Mouse (Mus musculus) kidney, adult 8-10 months (tissue): ENCODE data around the gene Gm9944.

Source experiments
- DNase-seq, 2 experiments: peaks; one replicate each; pipeline ENCODE4 v3.0.0; 2022

The Gm9944 gene

DNA sequence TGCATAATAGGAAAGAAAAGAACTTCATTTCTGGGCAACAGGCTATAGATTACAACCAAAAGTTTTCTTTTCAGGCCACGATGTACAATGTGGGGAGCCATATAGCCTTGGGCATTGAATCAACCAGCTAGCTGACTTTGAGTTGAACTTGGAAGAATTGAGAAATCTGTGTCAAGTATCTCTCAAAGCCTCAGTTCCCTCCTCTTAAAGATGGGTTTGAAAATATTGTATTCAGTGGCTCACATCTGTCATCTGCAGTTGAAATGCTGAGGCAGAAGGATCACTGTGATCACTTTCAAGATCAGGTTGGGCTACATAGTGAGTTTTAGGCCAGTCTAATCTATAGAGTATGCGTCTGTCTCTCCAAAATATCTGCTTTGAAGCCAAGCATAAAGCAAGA, at the start of gene Gm9944:
Gene Gm9944 (minus strand): TSS at position 101 of the 400 bp plus-strand sequence.
- DNase-seq, result no peak

GRCm38 (mm10) chr4:144493331-144493730, 40.2 kb upstream of the Gm9944 start:
- no peak for DNase-seq

DNA sequence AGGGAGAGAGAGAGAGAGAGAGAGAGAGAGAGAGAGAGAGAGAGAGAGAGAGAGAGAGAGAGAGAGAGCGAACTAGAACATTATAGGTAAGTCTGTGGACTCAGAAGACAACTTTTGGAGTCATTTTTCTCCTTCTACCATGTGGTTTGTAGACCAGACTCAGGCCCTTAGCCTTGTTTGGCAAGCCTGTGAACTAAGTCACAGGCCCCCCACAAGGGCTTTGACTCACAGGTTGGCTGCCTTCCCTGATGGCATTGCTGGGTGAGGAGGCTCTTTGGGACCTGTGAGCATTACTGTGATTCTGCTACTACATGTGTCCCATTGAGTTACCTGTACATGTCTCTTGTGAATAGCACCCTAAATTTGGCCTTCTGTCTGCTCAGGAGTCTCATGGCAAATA, 15.0 kb upstream of the Gm9944 start:
- DNase-seq, result no peak

- no peak for DNase-seq
Observed at GRCm38 (mm10) chr4:144465206-144465605, 12.1 kb upstream of the Gm9944 start.

DNA sequence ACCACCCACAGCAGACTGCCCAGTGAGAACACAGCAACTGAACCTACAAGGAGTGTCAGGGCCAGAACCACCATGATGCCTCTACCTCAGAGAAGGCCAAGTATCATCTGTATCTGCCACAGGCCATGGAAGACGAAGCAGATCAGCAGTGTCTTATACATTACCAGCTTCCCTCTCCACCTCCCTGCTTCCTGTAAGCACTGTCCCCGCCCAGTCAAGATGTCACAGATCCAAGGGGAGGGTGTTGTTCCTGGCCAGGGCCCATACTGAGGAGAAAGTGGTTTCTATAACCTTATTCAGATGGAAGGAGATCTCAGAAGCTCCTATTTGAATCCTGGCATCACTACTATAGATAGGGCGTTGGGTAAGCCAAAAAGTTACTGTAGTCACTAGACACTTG, 10.5 kb upstream of the Gm9944 start, which contains the start of gene Aadacl3:
Gene Aadacl3 (minus strand): TSS at position 101 of the 400 bp plus-strand sequence.
- no peak for DNase-seq

GRCm38 (mm10) chr4:144448546-144448945, 4.6 kb downstream of the Gm9944 start:
- no peak for DNase-seq

DNA sequence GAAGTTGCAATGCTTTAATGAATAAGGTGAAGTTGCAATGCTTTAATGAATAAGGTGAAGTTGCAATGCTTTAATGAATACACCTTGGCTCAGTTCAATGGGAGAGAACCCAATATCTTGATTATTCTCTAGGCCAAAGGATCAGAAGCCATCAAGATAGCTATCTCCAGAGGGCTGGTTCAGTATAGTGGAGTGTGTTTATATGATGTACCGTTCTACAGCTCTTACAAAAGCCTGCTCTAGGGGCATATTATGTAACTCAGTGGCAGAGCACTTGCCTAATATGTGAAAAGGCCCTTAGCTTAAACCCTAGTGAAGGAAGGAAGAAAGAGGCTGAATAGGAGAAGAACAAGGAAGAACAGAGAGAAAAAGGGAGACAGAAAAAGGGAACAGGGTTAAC, 11.5 kb downstream of the Gm9944 start:
- no peak for DNase-seq

- DNase-seq, result no peak
Observed at GRCm38 (mm10) chr4:144441095-144441494, 12.0 kb downstream of the Gm9944 start.

GRCm38 (mm10) chr4:144438672-144439071, 14.4 kb downstream of the Gm9944 start, which contains the start of gene 1700012P22Rik:
1700012P22Rik (minus strand) TSS chr4:144438772.
- no peak for DNase-seq

GRCm38 (mm10) chr4:144433216-144433615, 19.9 kb downstream of the Gm9944 start:
- no peak for DNase-seq

DNA sequence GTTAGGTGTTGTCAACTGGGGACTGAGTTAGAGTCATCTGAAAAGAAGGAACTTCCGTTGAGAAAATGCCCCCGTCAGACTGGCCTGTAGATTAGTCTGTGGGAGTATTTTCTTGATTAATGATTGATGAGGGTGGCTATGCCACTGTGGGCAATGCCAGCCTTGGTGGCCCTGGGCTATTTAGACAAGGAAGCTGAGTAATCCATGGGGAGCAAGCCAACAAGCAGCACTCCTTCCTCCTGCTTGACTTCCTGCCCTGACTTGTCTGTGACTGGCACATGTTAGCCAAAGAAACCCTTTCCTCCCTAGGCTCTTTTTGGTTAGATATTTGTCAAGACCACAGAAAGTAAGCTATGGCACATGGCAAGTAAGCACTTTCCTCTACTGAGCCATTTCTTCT, 22.4 kb downstream of the Gm9944 start:
- no peak for DNase-seq

DNA sequence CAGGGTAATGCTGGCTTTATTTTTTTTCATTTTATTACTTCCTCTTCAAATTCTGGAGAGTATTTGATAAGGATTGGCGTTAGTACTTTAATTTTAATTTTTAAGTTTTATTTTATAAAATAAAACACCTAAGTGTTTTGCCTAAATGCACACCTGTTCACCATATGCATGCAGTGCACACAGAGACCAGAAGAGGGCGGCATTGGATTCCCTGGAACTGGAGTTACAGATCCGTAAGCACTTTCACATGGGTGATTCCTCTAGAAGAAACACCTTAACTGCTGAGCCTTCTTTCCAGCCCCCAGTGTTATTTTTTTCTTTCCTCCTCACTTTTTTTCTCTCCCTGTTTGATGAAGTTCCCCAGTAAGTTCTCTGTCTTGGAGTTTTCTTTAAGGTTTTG, 24.2 kb downstream of the Gm9944 start:
- peak; percentile 8 to 65 for DNase-seq

DNA sequence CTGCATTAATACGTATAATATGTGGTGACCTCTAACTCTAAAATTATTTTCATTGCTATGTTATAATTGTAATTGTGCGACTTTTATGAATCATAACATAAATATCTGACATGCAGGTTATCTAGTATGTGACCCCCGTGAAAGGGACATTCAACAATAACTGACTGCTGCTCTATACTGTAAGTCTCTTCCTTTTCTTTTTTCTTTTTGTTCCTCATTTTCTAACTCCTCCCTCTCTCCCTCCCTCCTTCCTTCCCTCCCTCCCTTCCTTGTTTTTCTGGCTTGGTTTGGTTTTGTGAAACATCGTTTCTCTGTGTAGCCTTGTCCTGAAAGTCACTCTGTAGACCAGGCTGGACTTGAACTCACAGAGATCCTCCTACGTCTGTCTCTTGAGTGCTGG, 28.5 kb downstream of the Gm9944 start:
- DNase-seq, result no peak

- DNase-seq, result no peak
Observed at GRCm38 (mm10) chr4:144420644-144421043, 32.5 kb downstream of the Gm9944 start.

- no peak for DNase-seq
Observed at GRCm38 (mm10) chr4:144408290-144408689, 44.8 kb downstream of the Gm9944 start, which contains the start of gene Pramef12. Pramef12 (minus strand) TSS chr4:144408464.

DNA sequence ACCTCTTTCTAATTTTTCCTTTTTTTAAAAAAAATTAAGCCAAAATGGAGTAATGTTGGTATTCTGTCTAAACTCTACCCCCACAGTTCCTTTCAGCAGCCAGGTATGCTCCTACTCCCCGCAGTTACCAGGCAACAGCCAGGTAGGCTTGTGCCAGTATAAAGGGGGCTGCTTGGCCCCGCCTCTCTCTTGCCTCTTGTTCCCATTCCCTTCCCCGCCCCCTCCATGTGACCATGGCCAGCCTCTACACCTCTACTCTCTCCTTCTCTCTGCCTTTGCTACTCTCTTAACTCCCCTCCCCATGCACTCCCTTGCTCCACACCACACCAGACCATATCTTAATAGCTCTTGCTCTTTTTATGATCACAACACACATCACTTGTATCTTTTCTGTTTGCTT, 46.9 kb downstream of the Gm9944 start:
- DNase-seq, result no peak

GRCm38 (mm10) chr4:144404456-144405086, 48.5 kb downstream of the Gm9944 start:
- peak; percentile 3 to 4 for DNase-seq
